ENCODE assay signal across 9 mouse cellular contexts in genomic region chr2:173337666-173338065, GRCm38 (mm10).
A peak's percentile ranks its signal among the peaks of the same experiment; 100 is the strongest.
DNase-seq lines count a peak whose midpoint lies in the region; ATAC-seq lines count a peak whose summit lies in the region.
"Had no signal": no experiment of that assay in that cellular context is flagged by ENCODE, and none has a peak within 500 bp of the region (broad histone marks: within the 10 kb centered on the region; RNA-seq: fewer than 3 reads in every experiment).

No protein-coding gene starts in this region.

- H3K36me3 ChIP-seq in heart, embryonic 11.5 days (ENCODE audit: control insufficient read depth, insufficient read depth, low read length), result no peaks in the 10 kb centered on the region
- no peaks in the 10 kb centered on the region for H3K36me3 ChIP-seq in heart, embryonic 13.5 days

- DNase-seq in heart, adult 11 months, result peak; percentile 98
- DNase-seq in B cell, adult 2 months, result peak; percentile 38 to 46
- peak; percentile 48 for DNase-seq in lung, postnatal 10 days
- DNase-seq in right cerebral cortex, adult 2 months (ENCODE audit: low spot score in 2 of 2), result no peak
- DNase-seq in yolk sac, embryonic 10.5 days (ENCODE audit: low spot score), result no peak
- no peak for DNase-seq in testis, postnatal 10 days (ENCODE audit: low spot score)

- H3K27ac ChIP-seq in heart, embryonic 11.5 days (ENCODE audit: low read depth, low read length), result no peak overlapping the region
- 0 out of 2 replicates have a peak overlapping the region, but pooled peaks have one; percentile 86 for H3K27ac ChIP-seq in heart, embryonic 13.5 days (replicated peaks)

- 60% methylated on average over 5 of the region's 5 CpGs for WGBS in heart, embryonic 11.5 days (ENCODE audit: insufficient replicate concordance)
- 72% methylated on average over 5 of the region's 5 CpGs for WGBS in heart, embryonic 13.5 days

- no peaks in the 10 kb centered on the region for H3K9me3 ChIP-seq in heart, embryonic 11.5 days (replicated peaks; ENCODE audit: control insufficient read depth, low read length)
- H3K9me3 ChIP-seq in heart, embryonic 13.5 days, result no peaks in the 10 kb centered on the region

- ATAC-seq in heart, embryonic 11.5 days (replicated peaks; ENCODE audit: insufficient number of reproducible peaks, low FRiP score, low TSS enrichment), result no peak
- no peak for ATAC-seq in heart, embryonic 13.5 days (ENCODE audit: extremely low read depth, insufficient number of reproducible peaks, low FRiP score, low TSS enrichment)

- no peak overlapping the region for H3K4me3 ChIP-seq in heart, embryonic 11.5 days (ENCODE audit: low read depth, low read length)
- no peak overlapping the region for H3K4me3 ChIP-seq in heart, embryonic 13.5 days
- H3K4me3 ChIP-seq: myocyte had no signal

- peaks cover 45% of the 10 kb centered on the region for H3K4me1 ChIP-seq in heart, embryonic 11.5 days (ENCODE audit: control insufficient read depth, insufficient read depth, low read length)
- peaks cover 72% of the 10 kb centered on the region for H3K4me1 ChIP-seq in heart, embryonic 13.5 days

- H3K27me3 ChIP-seq in heart, embryonic 11.5 days (ENCODE audit: control insufficient read depth, insufficient read depth, low read length), result 0 out of 2 replicates have a peak, but pooled peaks cover 4% of the 10 kb centered on the region
- peaks cover 9% of the 10 kb centered on the region for H3K27me3 ChIP-seq in heart, embryonic 13.5 days (replicated peaks)

- no peak overlapping the region for H3K4me2 ChIP-seq in heart, embryonic 11.5 days
- H3K4me2 ChIP-seq in heart, embryonic 13.5 days, result no peak overlapping the region

- no peak overlapping the region for H3K9ac ChIP-seq in heart, embryonic 11.5 days (ENCODE audit: low read depth, low read length)
- no peak overlapping the region for H3K9ac ChIP-seq in heart, embryonic 13.5 days

Comparison
In these comparisons a context has a peak if more than half of its experiments do, and no peak if none do; other contexts are left out.
1. DNase-seq: peak in heart, adult 11 months (single experiment), B cell, adult 2 months (2 of 2) and lung, postnatal 10 days (single experiment); none in right cerebral cortex, adult 2 months (0 of 2), yolk sac, embryonic 10.5 days (single experiment) and testis, postnatal 10 days (single experiment).